Mouse (Mus musculus) spleen, embryonic (tissue): ENCODE measurements at regions not wholly inside any gene's neighbourhood (a gene's known extent, or its start where the extent isn't known, plus 50 kb on each side); places are given as distances from the start of the nearest gene placed in this dataset.

ENCODE experiments used
- CTCF ChIA-PET: fragments of 350-600 bp; sonication (Branson Sonifier 250); formaldehyde crosslinking; loops from one replicate; lab custom pipeline; 2022; lab: Charles Lee

- CTCF ChIA-PET, result no interaction called here
Measured at GRCm38 (mm10) chr13:101935843-101936242, 167.8 kb upstream of the Pik3r1 start.

GRCm38 (mm10) chr13:101954521-101954920, 186.5 kb upstream of the Pik3r1 start:
- CTCF ChIA-PET, result no interaction called here

- CTCF ChIA-PET, result no interaction called here
Measured at GRCm38 (mm10) chr13:101955806-101956418, 187.9 kb upstream of the Pik3r1 start.

GRCm38 (mm10) chr13:101957782-101958181, 189.8 kb upstream of the Pik3r1 start:
- CTCF ChIA-PET, result no interaction called here

GRCm38 (mm10) chr13:101965537-101965936, 197.5 kb upstream of the Pik3r1 start:
- CTCF ChIA-PET, result no interaction called here

GRCm38 (mm10) chr13:101966799-101967397, 198.9 kb upstream of the Pik3r1 start:
- CTCF ChIA-PET, result no interaction called here

- CTCF ChIA-PET, result no interaction called here
Measured at GRCm38 (mm10) chr13:101967466-101967865, 199.4 kb upstream of the Pik3r1 start.

GRCm38 (mm10) chr13:101976766-101977165, 208.7 kb upstream of the Pik3r1 start:
- CTCF ChIA-PET, result interaction anchor here (1.1 kb wide), 1 partner anchor 368 kb away, joined by 3 read pairs; no protein-coding TSS in a partner anchor

GRCm38 (mm10) chr13:101980171-101980835, 212.3 kb upstream of the Pik3r1 start:
- CTCF ChIA-PET, result no interaction called here

- CTCF ChIA-PET, result no interaction called here
Measured at GRCm38 (mm10) chr13:101988637-101989413, 220.8 kb upstream of the Pik3r1 start.

GRCm38 (mm10) chr13:101991729-101992128, 223.7 kb upstream of the Pik3r1 start:
- CTCF ChIA-PET, result no interaction called here

- CTCF ChIA-PET, result no interaction called here
Measured at GRCm38 (mm10) chr13:101994779-101995178, 226.8 kb upstream of the Pik3r1 start.

- CTCF ChIA-PET, result no interaction called here
Measured at GRCm38 (mm10) chr13:101995529-101995928, 227.5 kb upstream of the Pik3r1 start.

- CTCF ChIA-PET, result interaction anchor here (0.6 kb wide), 1 partner anchor 579 kb away, joined by 11 read pairs; no protein-coding TSS in a partner anchor
Measured at GRCm38 (mm10) chr13:101996144-101996543, 228.1 kb upstream of the Pik3r1 start.

- CTCF ChIA-PET, result no interaction called here
Measured at GRCm38 (mm10) chr13:101997415-101997814, 229.4 kb upstream of the Pik3r1 start.

- CTCF ChIA-PET, result no interaction called here
Measured at GRCm38 (mm10) chr13:102006565-102006964, 238.5 kb upstream of the Pik3r1 start.

- CTCF ChIA-PET, result interaction anchor here (0.5 kb wide), 1 partner anchor 18 kb away, joined by 11 read pairs; no protein-coding TSS in a partner anchor
Measured at GRCm38 (mm10) chr13:102011965-102012364, 243.9 kb upstream of the Pik3r1 start.

- CTCF ChIA-PET, result no interaction called here
Measured at GRCm38 (mm10) chr13:102014514-102014913, 246.5 kb upstream of the Pik3r1 start.

- CTCF ChIA-PET, result no interaction called here
Measured at GRCm38 (mm10) chr13:102014958-102015357, 246.9 kb upstream of the Pik3r1 start.

GRCm38 (mm10) chr13:102016518-102016917, 248.5 kb upstream of the Pik3r1 start:
- CTCF ChIA-PET, result no interaction called here

- CTCF ChIA-PET, result interaction anchor here (0.7 kb wide), 1 partner anchor 446 kb away, joined by 10 read pairs; no protein-coding TSS in a partner anchor
Measured at GRCm38 (mm10) chr13:102022273-102022672, 254.3 kb upstream of the Pik3r1 start.

- CTCF ChIA-PET, result interaction anchor here (0.7 kb wide), 1 partner anchor 445 kb away, joined by 10 read pairs; no protein-coding TSS in a partner anchor
Measured at GRCm38 (mm10) chr13:102022757-102023156, 254.7 kb upstream of the Pik3r1 start.
